Mouse (Mus musculus) ES-E14 (cell line): ENCODE data around the gene Spata3.

ENCODE experiments used
- HCFC1 ChIP-seq: IDR thresholded peaks from 2 replicates; pipeline ENCODE4 v1.6.1; 2012; ENCODE audit warnings: low read length, inconsistent platforms, borderline replicate concordance; ENCODE audit not compliant: insufficient read depth
- MAFK ChIP-seq: IDR thresholded peaks from 2 replicates; pipeline ENCODE4 v1.6.1; 2014; ENCODE audit warnings: mild to moderate bottlenecking, low read depth, low read length, inconsistent platforms; ENCODE audit not compliant: insufficient read depth
- ZC3H11A ChIP-seq: IDR thresholded peaks from 2 replicates; pipeline ENCODE4 v1.6.1; 2012; ENCODE audit warnings: low read depth, mild to moderate bottlenecking, inconsistent platforms, low read length, borderline replicate concordance
- ZNF384 ChIP-seq: IDR thresholded peaks from 2 replicates; pipeline ENCODE4 v1.6.1; 2012; ENCODE audit warnings: low read depth, low read length, inconsistent platforms

GRCm38 (mm10) chr1:85992175-85992574 lies 24.4 kb upstream of the Spata3 start:
- TF ChIP-seq MAFK: no peak
- no peak for TF ChIP-seq HCFC1
- no peak for TF ChIP-seq ZNF384
- no peak for TF ChIP-seq ZC3H11A
